Mouse (Mus musculus): ENCODE measurements around the gene Prickle1. TPM values are rescaled to one million over a fixed set of nuclear protein-coding genes. Genes with fewer than 3 reads are reported as not detected.

Prickle1 gene
- polyA plus RNA-seq, 1 experiment, result not detected

GRCm38 (mm10) chr15:93459422-93459821, 136.3 kb downstream of the Prickle1 start:
- no peak for TF ChIP-seq GATA1 (IDR thresholded peaks at IDR 0.05; ENCODE audit: low read length)

GRCm38 (mm10) chr15:93456005-93456404, 139.7 kb downstream of the Prickle1 start:
- no peak for TF ChIP-seq GATA1 (IDR thresholded peaks at IDR 0.05; ENCODE audit: low read length)

GRCm38 (mm10) chr15:93453296-93453695, 142.4 kb downstream of the Prickle1 start:
- TF ChIP-seq GATA1 (IDR thresholded peaks at IDR 0.05; ENCODE audit: low read length), result no peak

Other genes with a start within 250 kb of the Prickle1 start
- 98.1 and 155 TPM in 2 replicates for gene Zcrb1, start 197.6 kb downstream of the Prickle1 start, polyA plus RNA-seq (2012)
- gene Pphln1, start 197.5 kb downstream of the Prickle1 start, polyA plus RNA-seq (2012), result 11.3 and 12.1 TPM in 2 replicates

Data from G1E-ER4 (cell line).